Mouse (Mus musculus): ENCODE data around the gene Zfp57. TPM values are rescaled to one million over a fixed set of nuclear protein-coding genes. Genes with fewer than 3 reads are reported as not detected.
"Not testable (repeated sequence)": the region's sequence is repeated elsewhere in the genome, so short reads cannot be mapped to it uniquely, and the experiment has no call there.

The Zfp57 gene
- 1.1 and 2.9 TPM in 2 replicates for total RNA-seq (2017)

DNA sequence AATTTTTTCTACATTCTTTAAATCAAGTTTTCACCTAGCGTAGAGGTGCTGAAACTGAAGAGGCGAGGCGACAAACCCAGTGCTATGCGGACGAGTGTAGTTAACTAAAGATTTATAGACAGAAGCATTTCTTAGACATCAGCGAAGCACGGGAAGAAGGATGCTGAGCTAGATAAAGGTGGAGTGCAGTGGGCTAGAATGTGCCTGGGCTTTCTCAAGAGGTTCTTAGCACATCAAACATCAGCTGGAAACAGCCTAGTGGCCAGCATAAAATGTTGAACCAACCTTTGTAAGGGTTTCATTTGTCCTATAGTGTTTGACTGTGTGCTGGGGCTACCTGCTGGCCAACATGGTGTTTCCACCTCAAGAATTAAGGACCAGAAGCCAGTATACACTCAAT lies at the start of gene Zfp57:
Gene Zfp57, plus strand, starts transcription at position 301 of the 400 bp plus-strand sequence.
- ATAC-seq (replicated peaks; ENCODE audit: low read depth, poor library complexity, severe bottlenecking) = no peak

DNA sequence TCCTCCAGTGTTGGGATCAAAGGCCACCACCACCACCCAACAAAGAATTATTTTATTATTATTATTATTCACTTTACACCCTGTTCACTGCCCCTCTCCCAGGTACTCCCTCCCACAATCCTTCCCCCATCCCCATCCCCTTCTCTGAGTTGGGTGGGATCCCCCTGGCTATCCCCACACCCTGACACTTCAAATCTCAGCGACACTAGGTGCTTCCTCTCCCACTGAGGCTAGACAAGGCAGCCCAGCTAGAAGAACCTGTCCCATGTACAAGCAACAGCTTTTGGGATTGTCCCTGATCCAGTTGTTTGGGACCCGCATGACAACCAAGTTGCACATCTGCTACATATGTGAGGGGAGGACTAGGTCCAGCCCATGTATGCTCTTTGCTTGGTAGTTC lies 48.3 kb upstream of the Zfp57 start:
- no peak for ATAC-seq (replicated peaks; ENCODE audit: low read depth, poor library complexity, severe bottlenecking)

DNA sequence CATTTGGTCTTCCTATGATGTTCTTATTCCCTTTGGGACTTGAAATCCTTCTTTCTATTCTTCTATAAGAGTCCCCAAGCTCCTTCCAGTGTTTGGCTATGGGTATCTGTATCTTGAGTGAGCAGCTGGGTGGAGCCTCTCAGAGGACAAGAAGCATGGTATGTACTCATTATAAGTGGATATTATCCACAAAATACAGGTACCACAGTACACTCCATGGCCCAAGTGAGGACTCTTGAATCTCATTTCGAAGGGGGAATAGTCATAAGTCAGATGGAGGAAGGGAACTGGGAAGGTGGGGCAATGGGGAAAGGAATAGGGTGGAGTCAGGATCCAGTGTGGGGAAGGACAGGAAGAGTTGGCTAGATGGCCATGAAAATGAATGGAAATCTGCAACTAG lies 47.9 kb upstream of the Zfp57 start:
- no peak for ATAC-seq (replicated peaks; ENCODE audit: low read depth, poor library complexity, severe bottlenecking)

DNA sequence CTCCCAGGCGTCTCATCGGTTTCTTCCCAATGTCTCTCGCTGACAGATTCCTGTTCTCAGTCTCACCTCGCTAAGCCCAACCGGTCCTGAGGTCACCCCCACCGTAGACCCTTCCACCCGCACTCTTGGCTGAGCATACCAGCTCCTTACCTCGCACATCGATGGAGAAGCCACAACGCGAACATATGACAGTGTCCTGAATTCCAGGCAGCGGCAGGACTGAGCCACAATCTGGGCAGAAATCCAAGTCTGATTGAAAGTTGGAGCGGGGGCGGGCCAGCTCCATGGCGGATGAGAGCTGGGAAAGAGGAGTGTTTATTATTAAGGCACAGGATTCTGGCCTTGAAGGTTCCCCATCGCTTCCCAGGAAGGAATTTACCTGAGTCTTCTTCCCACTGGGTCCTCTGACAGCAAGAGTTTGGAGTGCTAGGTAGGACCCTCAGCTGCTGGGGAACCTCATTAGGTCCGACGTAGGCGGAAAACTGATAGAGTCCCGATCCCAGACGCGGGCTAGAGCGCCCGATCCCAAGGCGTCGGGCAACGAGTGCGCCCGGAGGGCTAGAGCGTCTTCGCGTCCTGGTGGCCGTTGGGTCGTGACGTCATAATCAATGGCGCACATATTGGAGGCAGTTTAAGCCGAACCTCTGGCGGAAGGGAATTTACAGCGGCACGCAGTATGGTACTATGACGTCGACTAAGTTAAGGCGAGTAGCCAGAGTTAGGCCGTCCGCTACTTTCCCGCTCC lies 42.8 kb upstream of the Zfp57 start, which contains the start of the genes Znrd1 and Znrd1as:
Gene Znrd1, minus strand, starts transcription at position 561 of the 745 bp plus-strand sequence.
Gene Znrd1as, plus strand, starts transcription at position 594 of the 745 bp plus-strand sequence.
- peak; percentile 97 for ATAC-seq (replicated peaks; ENCODE audit: low read depth, poor library complexity, severe bottlenecking)

DNA sequence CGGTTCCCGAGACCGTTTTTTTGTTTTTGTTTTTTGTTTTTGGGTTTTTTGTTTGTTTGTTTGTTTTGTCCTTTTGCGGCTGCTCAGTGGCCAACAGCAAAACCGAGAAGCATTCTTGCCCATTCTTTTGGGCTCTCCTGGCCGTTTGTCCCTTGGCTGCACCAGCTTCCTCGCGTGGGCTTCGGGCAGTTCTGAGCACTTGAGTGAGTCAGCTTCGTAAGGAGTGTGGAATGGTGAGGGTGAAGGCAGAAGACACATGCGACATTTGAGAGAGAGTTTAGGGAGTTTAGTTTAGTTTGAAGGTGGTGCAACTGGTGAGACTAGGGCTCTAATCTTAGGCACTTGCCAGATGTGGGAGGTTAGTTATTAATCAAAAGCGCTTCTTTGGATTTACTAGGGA lies 42.1 kb upstream of the Zfp57 start:
- ATAC-seq (replicated peaks; ENCODE audit: low read depth, poor library complexity, severe bottlenecking) = no peak

DNA sequence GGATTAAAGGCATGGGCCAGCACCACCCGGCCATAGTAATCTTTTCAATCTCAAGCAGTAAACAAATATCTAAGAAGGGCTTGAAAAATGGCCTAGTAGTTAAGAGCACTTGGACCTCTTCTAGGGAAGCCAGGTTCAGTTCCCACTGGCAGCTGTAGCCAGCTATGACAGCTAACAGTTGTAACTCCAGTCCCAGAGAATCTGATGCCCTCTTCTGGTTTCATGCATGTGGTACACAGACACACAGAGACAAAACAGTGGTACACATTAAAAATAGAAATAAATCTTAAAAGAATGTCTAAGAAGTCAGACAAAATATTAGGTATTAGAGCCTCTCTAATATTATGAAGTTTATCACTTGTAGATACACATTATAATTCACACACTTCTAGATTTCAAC lies 39.8 kb upstream of the Zfp57 start:
- no peak for ATAC-seq (replicated peaks; ENCODE audit: low read depth, poor library complexity, severe bottlenecking)

DNA sequence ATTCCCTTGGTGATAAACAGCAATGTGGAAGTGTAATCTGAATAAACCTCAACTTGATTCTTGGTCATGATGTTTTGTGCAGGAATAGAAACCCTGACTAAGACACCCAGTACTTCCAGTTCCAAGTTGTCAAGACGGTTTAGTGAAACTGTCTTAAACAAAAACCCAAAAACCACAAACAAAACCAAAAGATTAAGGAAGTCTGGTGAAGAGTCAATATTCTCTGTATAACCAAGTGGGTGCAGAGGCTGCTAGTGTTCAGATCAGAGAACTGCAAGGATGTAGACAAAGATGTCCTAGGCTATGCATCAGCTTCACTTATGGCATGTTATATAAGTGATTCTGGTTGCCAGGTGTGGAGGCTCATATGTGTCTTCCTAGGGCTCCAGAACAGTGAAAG lies 34.1 kb upstream of the Zfp57 start:
- peak; percentile 64 for ATAC-seq (replicated peaks; ENCODE audit: low read depth, poor library complexity, severe bottlenecking)

DNA sequence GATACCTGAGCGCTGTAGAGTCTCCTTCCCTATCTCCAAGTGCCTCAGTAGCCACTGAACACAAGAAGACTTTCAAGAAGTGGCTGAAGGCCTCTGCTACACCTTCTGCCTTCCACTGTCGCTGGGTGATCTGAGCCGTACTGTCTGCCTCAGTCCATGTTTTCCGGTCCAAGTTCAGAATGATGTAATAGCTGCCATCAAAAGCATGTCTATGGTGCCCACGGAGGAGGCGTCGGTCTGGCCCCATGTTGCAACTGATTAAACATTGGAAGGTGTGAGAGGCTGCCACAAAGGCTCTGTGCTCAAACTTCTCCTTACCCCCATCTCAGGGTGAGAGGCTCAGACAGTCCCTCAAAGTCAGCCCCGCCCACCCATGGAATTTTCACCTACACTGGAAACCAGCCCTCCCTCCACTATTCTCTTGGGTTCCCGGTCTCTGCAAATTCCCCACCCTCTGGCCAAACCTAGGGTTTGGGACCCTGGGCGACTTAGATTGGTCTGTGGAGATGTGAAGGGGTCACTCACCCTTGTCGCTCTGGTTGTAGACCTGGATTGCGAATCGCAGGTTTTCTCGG lies 30.6 kb upstream of the Zfp57 start:
- ATAC-seq (replicated peaks; ENCODE audit: low read depth, poor library complexity, severe bottlenecking) = no peak

DNA sequence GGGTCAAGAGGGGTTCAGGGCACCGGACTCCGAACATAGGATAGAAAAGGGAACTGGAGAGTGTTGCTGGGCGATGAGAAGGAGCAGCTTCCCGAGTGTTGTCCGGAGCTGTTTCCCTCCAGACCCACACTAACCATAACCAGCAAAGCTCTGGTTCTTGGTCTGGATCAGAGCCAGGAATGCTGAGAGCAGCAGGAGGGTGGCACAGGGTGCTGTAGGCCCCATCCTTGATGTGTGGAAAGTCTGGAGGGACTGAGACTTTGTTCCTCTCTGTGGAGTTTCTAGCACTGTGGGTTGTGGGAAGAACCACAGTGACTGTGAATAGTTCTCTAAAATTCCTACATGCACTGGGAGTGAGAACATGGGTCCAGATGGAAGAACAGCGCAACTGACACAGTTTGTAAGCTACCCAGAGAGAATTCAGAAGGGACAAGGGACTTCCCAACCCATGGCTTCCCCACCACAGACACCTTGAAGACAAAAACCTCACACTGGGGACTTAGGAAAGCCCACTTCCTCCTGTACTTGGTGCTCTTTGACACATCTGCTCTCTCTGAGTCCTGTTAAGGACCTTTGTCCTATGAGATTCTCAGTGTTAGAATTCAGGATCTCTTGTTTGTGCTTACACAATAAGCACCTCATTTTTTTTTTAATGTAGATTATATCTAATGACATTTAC lies 29.7 kb upstream of the Zfp57 start:
- peak; percentile 78 for ATAC-seq (replicated peaks; ENCODE audit: low read depth, poor library complexity, severe bottlenecking)

DNA sequence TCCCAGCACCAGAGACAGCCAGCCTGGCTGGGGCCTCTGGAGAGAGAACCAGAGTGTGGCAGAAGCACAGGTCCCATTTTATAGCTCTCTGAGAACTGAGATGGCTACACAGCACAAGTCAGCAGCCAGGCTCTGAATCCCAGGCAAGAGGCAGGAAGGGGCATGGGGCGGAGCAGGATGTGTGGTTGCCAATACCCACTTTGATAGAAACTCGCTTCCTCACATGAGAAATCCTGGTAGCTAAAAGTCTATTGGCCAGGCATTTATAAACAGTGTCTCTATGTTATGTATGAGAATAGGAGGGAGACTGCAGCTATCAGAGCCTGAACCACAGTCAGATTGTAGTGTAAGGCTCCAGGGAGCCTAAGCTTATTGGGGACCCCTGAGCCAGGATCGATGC lies 28.2 kb upstream of the Zfp57 start:
- ATAC-seq (replicated peaks; ENCODE audit: low read depth, poor library complexity, severe bottlenecking) = peak; percentile 67

DNA sequence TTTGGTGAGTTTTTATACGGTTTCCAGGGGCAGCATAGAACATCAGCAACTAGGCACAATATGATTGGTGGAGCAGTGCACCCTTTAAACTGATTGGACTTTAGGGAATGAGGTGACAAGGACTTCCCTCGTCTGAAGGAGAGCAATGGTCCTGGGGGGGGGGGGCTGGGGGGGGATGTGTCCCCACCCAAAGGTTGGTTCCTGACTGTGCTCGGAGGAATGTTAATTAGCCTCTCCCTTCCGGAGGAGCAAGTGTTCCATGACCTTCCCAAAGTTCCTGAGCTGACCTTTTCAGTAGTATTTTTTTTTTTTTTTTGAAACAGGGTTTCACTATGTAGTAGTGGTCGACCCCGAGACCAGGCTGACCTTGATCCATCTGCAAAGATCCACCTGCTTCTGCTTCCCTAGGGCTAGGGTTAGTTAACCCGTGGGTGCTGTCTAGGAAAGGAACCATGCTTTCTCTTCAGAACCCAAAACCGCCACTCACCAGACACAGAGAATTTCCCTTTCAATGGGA lies 27.6 kb upstream of the Zfp57 start:
- ATAC-seq (replicated peaks; ENCODE audit: low read depth, poor library complexity, severe bottlenecking) = no peak

DNA sequence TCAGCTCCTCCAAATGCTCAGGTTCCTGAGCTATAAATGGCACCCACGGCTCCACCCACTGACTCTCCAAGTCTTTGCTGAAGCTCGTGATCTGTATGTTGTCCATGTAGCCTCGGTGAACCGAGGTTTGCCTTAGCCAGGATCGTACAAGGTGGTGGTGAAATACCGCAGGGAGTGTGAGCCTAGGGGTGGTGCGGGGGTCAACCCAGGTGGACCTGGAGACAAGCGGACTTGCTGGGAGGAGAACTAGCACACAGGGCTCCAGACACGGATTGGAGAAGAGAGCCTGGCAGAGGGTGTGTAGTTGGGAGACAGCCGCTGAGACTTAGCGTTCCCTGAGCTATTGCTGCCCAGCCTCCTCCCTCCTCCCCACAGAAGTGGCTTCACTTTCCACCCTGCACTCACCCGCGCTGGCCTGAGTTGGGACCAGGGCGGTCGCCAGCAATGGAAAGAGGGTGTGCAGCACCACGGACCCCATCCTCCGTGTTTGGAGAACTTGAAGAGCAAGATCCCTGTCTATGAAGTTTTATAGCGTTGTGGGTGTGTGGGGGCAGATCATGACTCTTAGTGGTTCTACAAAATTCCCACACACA lies 19.6 kb upstream of the Zfp57 start, which contains the start of gene 2410137M14Rik:
Gene 2410137M14Rik, minus strand, starts transcription at position 17 of the 593 bp plus-strand sequence.
- ATAC-seq (replicated peaks; ENCODE audit: low read depth, poor library complexity, severe bottlenecking) = peak; percentile 60; the same call in 1 of the 2 replicates

DNA sequence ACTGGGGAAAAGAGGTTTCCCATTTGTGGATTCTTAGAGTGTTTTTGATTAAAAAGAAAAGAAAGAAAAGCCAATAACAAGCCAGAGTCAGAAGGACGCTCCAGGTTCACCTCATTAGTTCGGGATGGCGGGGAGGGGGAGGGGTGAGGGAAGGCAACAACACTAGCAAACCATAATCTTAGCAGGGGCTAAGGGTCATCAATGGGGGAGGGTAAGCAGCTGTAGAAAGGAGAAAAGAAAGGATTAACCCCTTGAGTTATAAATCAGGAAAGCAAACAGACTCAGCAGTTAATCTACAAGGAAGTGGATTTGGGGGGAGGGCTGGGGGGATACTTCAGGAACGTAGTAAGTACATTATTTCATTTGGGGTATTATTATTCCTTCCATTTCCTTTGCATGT lies 19.1 kb upstream of the Zfp57 start:
- ATAC-seq (replicated peaks; ENCODE audit: low read depth, poor library complexity, severe bottlenecking) = no peak

DNA sequence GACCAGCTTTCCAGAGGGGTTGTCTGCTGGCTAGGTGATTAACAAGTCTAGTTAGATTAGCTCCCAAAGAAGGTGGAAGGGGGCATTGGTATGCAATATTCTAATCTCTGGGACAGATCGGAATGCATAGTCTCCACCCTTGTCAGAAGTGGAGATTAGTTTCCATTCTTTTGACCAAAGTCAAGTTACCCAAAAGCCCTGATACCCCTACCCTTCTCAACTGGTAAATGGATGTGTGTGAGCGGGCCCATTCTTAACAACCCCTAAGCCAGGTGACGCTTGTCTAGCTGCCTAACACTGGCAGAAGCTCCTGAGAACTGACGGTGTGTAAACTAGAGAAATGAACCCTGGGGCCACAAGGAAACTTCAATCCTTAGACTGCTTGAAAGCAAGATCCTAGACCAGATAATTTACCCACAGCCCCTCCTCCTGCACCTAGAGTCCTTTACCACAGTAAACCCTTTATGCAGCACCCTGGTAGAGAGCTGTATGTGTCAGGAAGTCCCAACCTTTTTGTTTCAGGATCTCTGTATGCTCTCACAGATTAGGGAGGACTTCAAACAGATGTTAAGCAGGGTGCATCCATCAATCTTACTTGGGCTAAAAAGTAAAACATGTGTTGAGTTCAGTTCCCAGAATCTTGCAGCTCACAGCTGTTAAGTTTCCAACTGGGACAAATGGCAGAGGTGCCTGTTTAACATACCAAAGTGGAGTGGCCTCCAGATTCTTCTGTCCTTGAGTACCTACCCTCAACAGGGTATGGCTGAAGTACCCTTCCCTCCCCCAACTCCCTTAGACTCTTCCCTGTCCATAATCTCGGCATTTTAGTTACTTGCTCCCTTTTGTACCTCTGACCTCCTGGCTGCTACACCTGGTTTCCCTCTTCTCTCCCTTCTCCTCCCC lies 18.5 kb upstream of the Zfp57 start:
- peak; percentile 33 for ATAC-seq (replicated peaks; ENCODE audit: low read depth, poor library complexity, severe bottlenecking)

DNA sequence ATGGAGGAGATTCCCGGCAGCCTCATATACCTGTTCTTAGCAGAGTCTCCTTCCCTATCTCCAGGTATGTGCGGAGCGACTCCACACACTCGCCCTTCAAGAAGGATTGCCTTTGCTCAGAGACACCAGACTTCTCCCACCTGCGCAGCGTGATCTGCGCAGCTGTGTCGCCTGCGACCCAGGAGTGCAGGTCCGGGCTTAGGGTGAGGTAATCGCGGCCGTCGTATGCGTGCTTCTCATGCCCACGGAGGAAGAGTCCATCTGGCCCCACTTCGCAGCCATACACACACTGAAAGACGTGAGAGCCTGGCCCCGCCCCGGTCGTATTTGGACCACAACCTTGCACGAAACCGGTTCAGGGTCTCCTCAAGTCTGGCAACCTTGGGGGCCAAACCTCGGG lies 12.5 kb upstream of the Zfp57 start:
- ATAC-seq (replicated peaks; ENCODE audit: low read depth, poor library complexity, severe bottlenecking) = 0 out of 2 replicates have a peak, but pooled peaks have one; percentile 4

DNA sequence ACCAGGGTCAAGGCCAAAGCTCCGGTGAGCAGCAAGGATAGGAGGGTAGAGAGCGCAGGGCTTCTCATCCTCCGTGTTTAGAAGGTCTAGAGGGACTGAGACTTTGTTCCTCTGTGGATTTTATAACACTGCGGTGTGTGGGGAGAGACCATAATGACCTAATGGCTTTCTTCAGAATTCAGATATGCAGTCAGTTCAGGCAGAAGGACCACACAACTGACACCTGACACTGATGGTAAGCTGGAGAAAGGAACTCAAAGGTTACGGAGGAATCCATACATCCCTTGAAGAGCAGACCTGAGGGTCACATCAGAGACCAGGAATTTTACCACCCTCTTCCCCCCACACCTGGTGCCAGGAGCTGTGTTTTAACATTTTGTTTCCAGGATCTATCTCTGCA lies 11.5 kb upstream of the Zfp57 start, which contains the start of gene H2-M5:
Gene H2-M5, minus strand, starts transcription at position 101 of the 400 bp plus-strand sequence.
- no peak for ATAC-seq (replicated peaks; ENCODE audit: low read depth, poor library complexity, severe bottlenecking)

DNA sequence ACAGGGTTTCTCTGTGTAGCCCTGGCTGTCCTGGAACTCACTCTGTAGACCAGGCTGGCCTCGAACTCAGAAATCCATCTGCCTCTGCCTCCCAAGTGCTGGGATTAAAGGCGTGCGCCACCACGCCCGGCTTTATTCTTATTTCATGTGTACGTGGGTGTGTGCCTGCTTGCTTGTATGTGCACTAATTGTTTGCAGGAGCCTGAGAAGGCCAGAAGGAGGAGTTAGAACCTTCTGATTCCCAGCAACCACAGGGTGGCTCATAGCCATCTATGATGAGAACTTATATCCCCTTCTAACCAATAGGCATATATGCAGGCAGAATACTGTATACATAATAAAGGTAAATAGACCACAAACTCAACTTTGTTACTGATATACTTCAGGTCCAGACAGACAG lies 10.3 kb upstream of the Zfp57 start:
- ATAC-seq (replicated peaks; ENCODE audit: low read depth, poor library complexity, severe bottlenecking) = not testable (repeated sequence)

DNA sequence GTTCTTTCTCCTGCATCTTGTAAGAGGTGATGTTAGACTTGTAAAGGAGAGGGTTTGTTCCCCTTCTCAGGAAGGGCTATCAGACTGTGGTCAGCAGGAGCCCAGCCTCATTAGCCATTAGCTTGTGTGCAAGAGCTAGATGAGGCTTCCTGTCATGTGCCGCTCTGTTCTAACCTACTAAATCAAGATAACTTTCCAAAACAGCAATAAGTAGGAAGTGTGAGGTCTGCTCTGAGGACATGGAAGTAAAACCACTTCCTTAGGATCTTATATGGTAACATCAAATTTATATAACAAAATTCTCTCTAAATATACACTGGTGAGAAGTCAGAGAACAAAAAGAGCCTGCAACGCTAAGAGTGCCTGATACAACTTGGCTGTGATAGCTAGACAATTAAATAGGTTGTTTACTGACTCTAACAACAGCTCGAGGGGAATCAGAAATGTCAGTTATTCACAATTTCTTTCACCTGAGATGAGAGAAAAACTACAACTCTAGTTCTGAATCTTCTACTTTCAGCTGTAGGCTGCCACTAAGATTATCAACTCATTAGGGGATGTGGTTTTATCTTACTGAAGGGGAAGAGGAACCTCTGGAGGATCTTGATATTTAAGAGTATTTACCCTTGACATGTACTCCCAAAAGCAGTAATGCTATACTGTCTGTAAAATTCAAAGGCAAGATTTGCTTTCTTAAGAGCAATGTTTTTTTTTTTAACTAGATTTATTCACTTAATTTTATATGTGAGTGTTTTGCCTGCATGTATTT lies 8.4 kb upstream of the Zfp57 start:
- peak; percentile 79 for ATAC-seq (replicated peaks; ENCODE audit: low read depth, poor library complexity, severe bottlenecking)

Data from common myeloid progenitor, adult 5-6 weeks (primary cell).